Mouse (Mus musculus) small intestine, adult 2 months (tissue): ENCODE measurements around the gene Mapk8ip1. TPM values are rescaled to one million over a fixed set of nuclear protein-coding genes. Genes with fewer than 3 reads are reported as not detected.

Source experiments
- H3K27ac ChIP-seq: fragments of 200-500 bp; 2 replicates; pipeline ENCODE4 v1.5.1; 2012; ENCODE audit warnings: low read depth, low read length, control low read depth, inconsistent platforms; ENCODE audit not compliant: insufficient read depth
- H3K27me3 ChIP-seq: fragments of 200-500 bp; 2 replicates; pipeline ENCODE4 v1.6.1; 2012; ENCODE audit warnings: mild to moderate bottlenecking, moderate library complexity, low read length, inconsistent platforms; ENCODE audit not compliant: control insufficient read depth, insufficient read depth
- H3K36me3 ChIP-seq: fragments of 200-500 bp; 2 replicates; pipeline ENCODE4 v1.6.1; 2012; ENCODE audit warnings: mild to moderate bottlenecking, low read length, control low read depth, inconsistent platforms; ENCODE audit not compliant: control insufficient read depth, insufficient read depth
- H3K4me1 ChIP-seq: fragments of 200-500 bp; 2 replicates; pipeline ENCODE4 v1.6.1; 2012; ENCODE audit warnings: low read length, inconsistent platforms, mixed read lengths; ENCODE audit not compliant: control insufficient read depth, insufficient read depth, insufficient read length
- H3K4me3 ChIP-seq: fragments of 200-500 bp; 2 replicates; pipeline ENCODE4 v1.5.1; 2012; ENCODE audit warnings: low read depth, mild to moderate bottlenecking, control low read depth, inconsistent platforms, low read length, moderate library complexity
- CTCF ChIP-seq: fragments of 200-500 bp; IDR thresholded peaks from 2 replicates; pipeline ENCODE4 v1.5.1; 2012; ENCODE audit warnings: low read depth, mild to moderate bottlenecking, control low read depth, inconsistent platforms, low read length, moderate library complexity, mixed read lengths; ENCODE audit not compliant: insufficient replicate concordance, insufficient read length; ENCODE audit errors: extremely low read depth
- POLR2A ChIP-seq: fragments of 200-500 bp; IDR thresholded peaks from 2 replicates; pipeline ENCODE4 v1.6.1; 2012; ENCODE audit warnings: low read depth, mild to moderate bottlenecking, control low read depth, inconsistent platforms, low read length, moderate library complexity
- WGBS: fragments of 180-500 bp; shearing (Covaris S2); methylation state at CpG from one replicate; pipeline ENCODE4 v1.1.7; 2018; 5-methylcytosine and 5-hydroxymethylcytosine counted together
- polyA plus RNA-seq: library from polyadenylated mRNA; depleted of rRNA; stranded (reverse); fragments of >200 nt; gene quantifications from 2 replicates; pipeline ENCODE4 v1.2.3, GENCODE M21; 2012

Gene Mapk8ip1
- polyA plus RNA-seq, 1 experiment, result 4.7 TPM

GRCm38 (mm10) chr2:92370375-92370774 is 30.7 kb downstream of the Mapk8ip1 start:
- Histone ChIP-seq H3K27me3 (no peaks in the 10 kb centered on the region), H3K36me3 (no peaks in the 10 kb centered on the region), H3K4me3 (peak overlapping the region; percentile 69), H3K27ac (no peak overlapping the region), H3K4me1 (peaks cover 38% of the 10 kb centered on the region)
- TF ChIP-seq CTCF (no peak), POLR2A (no peak)
- WGBS, result 7% methylated on average over 19 of the region's 19 CpGs

- H3K27me3 ChIP-seq, result no peaks in the 10 kb centered on the region
- WGBS, result 48% methylated on average over 20 of the region's 20 CpGs
- no peak overlapping the region for H3K4me3 ChIP-seq
- peaks cover 24% of the 10 kb centered on the region for H3K4me1 ChIP-seq
- peaks cover 3% of the 10 kb centered on the region; the same call in 1 of the 2 replicates for H3K36me3 ChIP-seq
- TF ChIP-seq CTCF (no peak), POLR2A (no peak)
- H3K27ac ChIP-seq, result no peak overlapping the region
Measured at GRCm38 (mm10) chr2:92367383-92368029, 33.6 kb downstream of the Mapk8ip1 start.

- Histone ChIP-seq H3K36me3 (peaks cover 6% of the 10 kb centered on the region; the same call in 1 of the 2 replicates), H3K4me1 (peaks cover 8% of the 10 kb centered on the region), H3K4me3 (no peak overlapping the region), H3K27me3 (no peaks in the 10 kb centered on the region), H3K27ac (no peak overlapping the region)
- WGBS, result 91% methylated on average over 10 of the region's 10 CpGs
- no peak for TF ChIP-seq POLR2A
- TF ChIP-seq CTCF, result no peak
Measured at GRCm38 (mm10) chr2:92365568-92365967, 35.5 kb downstream of the Mapk8ip1 start.

GRCm38 (mm10) chr2:92364086-92364485 is 37.0 kb downstream of the Mapk8ip1 start:
- Histone ChIP-seq H3K36me3 (peaks cover 12% of the 10 kb centered on the region; the same call in 1 of the 2 replicates), H3K4me3 (no peak overlapping the region), H3K27ac (no peak overlapping the region), H3K4me1 (0 out of 2 replicates have a peak, but pooled peaks cover 2% of the 10 kb centered on the region), H3K27me3 (no peaks in the 10 kb centered on the region)
- 96% methylated on average over 4 of the region's 4 CpGs for WGBS
- TF ChIP-seq POLR2A (no peak), CTCF (no peak)

GRCm38 (mm10) chr2:92362571-92363228 is 38.4 kb downstream of the Mapk8ip1 start:
- WGBS, result 95% methylated on average over 6 of the region's 6 CpGs
- TF ChIP-seq CTCF (no peak), POLR2A (no peak)
- H3K4me3 ChIP-seq, result no peak overlapping the region
- H3K27ac ChIP-seq, result no peak overlapping the region
- no peaks in the 10 kb centered on the region for H3K27me3 ChIP-seq
- H3K36me3 ChIP-seq, result peaks cover 15% of the 10 kb centered on the region
- 0 out of 2 replicates have a peak, but pooled peaks cover 2% of the 10 kb centered on the region for H3K4me1 ChIP-seq

GRCm38 (mm10) chr2:92361795-92362194 is 39.3 kb downstream of the Mapk8ip1 start:
- no peaks in the 10 kb centered on the region for H3K27me3 ChIP-seq
- H3K4me1 ChIP-seq, result no peaks in the 10 kb centered on the region
- WGBS, result 92% methylated on average over 8 of the region's 8 CpGs
- no peak overlapping the region for H3K27ac ChIP-seq
- H3K4me3 ChIP-seq, result no peak overlapping the region
- TF ChIP-seq POLR2A (no peak), CTCF (no peak)
- H3K36me3 ChIP-seq, result peaks cover 20% of the 10 kb centered on the region

- H3K27me3 ChIP-seq, result no peaks in the 10 kb centered on the region
- H3K36me3 ChIP-seq, result peaks cover 21% of the 10 kb centered on the region
- no peak overlapping the region for H3K4me3 ChIP-seq
- TF ChIP-seq CTCF (no peak), POLR2A (no peak)
- H3K27ac ChIP-seq, result no peak overlapping the region
- WGBS, result 32% methylated on average over 12 of the region's 12 CpGs
- no peaks in the 10 kb centered on the region for H3K4me1 ChIP-seq
Measured at GRCm38 (mm10) chr2:92360893-92361292, 40.2 kb downstream of the Mapk8ip1 start.
